Mouse (Mus musculus) left cerebral cortex, postnatal 4 days (tissue): ENCODE measurements around the gene Plekho2. TPM values are rescaled to one million over a fixed set of nuclear protein-coding genes. Genes with fewer than 3 reads are reported as not detected.
A peak's percentile ranks its signal among the peaks of the same experiment; 100 is the strongest.

Experiments
- DNase-seq: peaks from one replicate; pipeline ENCODE4 v3.0.0-alpha.2; 2022
- intact Hi-C: fragments of 180-260 bp; cut with DNase I; formaldehyde crosslinking; loops from one replicate; pipeline ENCODE4 v1.15.1; 2025
- total RNA-seq, 2 experiments: library from RNA; stranded (reverse); gene quantifications; 2 replicates each; pipeline ENCODE4 v1.2.3; 2021

The Plekho2 gene
- total RNA-seq, 2 experiments from 2014 or later, result 6.1 to 7.0 TPM

DNA sequence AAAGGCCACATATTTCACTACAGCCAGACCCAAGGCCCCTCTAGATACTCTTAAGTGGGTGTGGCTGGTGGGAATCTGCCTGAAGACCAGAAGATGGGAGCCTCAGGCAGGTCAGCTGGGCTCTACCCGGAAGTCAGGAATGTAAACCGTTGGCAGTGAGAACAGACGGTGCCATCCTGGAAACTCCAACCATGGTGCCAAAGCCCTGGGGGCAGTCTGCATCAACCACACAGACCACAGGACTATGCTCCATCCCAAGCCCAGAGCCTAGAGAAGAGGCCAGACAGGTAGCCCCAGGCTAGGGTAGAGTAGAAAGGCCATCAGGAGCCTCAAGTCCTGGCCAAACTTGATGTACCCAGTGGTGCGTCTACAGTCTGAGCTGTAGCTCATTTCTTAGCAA, 24.2 kb downstream of the Plekho2 start:
- no peak for DNase-seq
- intact Hi-C loops, result no loop called here

DNA sequence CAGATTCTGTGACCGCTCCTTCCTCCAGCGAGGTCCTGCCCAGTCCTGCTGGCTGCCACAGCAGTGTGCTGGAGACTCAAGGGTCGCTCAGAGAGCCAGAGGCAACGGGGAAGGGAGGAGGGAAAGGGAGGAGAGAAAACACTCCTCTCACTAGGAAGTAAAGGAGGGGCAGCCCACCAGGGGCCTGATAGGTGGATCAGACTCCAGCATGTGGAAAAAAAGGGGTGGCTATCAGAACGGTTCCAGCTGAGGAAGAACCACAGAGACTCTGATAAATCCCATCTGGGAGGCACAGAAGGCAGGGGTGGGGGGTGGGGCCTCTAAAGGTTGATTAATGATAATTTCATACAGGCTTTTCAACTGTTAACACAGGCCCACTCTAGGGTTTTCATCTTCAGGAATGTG, 24.8 kb downstream of the Plekho2 start:
- DNase-seq, result no peak
- intact Hi-C loops, result no loop called here

DNA sequence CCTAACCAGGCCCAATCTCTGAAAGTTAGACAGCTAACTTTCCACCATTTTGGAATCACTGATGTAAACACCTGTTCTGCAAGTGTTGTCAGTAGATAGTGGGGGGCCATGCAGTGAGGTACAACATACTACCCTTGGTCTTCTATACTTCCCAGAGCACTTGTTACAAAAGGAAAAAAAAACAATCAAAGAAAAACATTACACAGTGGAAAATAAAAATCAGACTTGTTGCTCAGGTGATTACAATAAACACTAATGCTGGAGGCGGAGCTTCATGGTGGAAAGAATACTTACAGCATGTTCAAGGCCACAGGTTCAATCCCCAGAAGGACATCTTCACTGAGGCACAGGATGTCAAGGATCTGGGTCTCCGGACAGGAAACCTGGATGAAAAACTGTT, 27.1 kb downstream of the Plekho2 start:
- intact Hi-C loops, result no loop called here
- no peak for DNase-seq

DNA sequence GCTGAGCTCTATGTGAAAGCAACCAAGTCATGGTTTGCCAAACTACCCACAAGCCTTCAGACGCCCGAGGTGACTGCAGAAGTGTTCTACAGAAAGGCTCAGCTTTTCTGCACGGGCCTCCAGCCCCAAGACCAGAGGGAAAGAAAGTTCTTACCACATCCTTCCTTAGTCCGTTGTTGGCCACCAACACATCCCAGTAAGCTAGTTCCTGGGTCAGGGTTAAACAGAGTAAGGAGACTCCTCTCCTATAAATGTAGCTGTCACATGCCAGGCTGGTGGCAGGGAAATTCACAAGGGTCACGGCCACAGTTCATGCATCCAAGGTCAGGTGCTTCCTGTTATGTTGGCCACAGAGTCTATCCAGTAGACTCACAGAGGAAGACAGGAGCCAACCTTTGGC, 27.7 kb downstream of the Plekho2 start:
- intact Hi-C loops, result no loop called here

DNA sequence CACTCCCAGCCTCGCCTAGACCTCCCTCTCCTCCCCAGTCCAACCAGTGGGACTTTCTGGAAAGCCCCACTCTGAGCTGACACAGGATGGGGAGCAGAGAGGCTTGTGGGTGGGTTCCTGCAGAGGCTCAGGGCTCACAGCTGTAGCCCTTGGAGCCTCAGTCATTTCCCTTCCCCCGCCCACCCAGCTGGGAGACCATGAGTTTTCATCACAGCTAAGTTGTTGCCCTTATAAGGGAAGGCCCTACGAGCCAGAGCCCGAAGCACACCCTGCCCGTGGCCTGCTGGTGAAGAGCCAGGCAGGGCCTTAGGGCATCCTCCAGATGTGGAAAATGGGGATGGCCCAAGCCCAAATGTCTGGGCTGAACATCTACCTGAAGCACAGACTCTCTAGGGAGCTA, 28.8 kb downstream of the Plekho2 start:
- intact Hi-C loops, result no loop called here
- DNase-seq, result no peak

More for the DNA sequence above, 27.7 kb downstream of the Plekho2 start:
- no peak for DNase-seq

DNA sequence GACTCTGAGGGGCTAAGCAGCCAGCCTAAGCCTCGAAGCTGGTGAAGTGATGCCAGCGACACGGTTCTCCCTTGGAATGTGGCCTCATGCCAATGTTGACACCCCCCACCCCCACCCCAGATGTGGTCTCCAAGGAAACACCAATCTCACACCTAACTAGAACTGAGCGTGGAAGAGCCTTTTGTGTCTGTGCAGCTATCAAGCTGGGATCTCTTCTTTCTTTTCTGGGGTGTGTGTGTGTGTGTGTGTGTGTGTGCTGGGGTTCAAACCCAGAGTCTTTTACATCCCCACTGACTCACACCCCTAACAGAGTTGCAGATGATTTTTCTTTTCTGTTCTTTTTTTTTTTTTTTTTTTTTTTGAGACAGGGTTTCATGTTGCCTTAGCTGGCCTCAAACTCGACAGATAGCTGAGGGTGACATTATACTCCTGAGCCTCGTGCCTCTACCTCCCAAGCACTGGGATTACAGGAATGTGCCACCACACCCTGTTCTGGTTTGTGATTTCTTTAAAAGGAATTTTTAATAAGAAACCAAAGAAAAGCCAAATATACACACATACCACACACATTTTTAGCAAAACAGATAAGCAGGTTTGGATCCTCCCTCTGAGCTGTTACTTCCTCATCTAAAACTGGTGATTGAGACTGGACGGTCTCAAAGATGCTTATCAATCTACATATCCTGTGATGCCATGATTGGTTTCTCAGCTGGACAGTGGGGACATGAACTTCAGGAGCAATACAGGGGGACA, 29.6 kb downstream of the Plekho2 start:
- DNase-seq, result no peak
- intact Hi-C loops, result no loop called here

- DNase-seq, result no peak
- intact Hi-C loops, result no loop called here
These were observed 30.2 kb downstream of the Plekho2 start for GRCm38 (mm10) chr9:65549643-65550042.

DNA sequence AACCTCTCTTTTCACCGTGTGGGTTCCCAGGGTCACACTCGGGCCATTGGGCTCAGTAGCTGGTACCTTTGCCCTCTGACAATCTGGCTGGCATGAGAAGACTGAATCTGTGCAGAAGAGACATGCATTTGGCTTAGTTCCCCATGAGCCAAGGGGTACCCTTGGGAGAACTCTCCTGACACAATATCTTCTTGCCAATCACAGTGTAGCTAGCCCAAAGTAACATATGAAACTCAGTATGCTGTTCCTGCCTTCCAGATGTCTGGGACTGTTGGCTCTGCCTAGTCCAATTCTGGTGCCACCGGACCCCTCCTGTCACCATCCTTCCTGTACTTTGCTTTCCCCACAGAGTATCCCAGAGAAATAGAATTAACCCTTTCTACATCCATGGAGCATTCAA, 30.7 kb downstream of the Plekho2 start:
- intact Hi-C loops, result no loop called here
- peak; percentile 36 for DNase-seq

DNA sequence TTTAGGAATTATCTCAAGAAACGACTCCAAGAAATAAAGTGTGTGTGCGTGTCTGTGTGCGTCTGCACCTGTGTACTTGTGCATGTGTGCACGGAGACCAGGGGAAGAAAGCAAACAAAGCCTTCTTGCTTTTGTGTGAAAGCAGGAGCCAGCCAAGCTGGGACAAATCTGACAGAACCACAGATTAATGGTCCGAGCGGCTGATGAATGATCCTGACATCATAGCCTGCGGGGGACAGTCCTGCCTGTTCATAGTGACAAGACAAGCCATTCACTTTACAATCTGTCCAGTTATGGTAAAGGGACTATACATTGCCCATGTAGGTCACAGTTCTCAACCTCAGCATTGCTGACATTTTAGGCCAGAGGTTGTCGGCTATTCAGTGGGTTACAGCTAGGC, 31.5 kb downstream of the Plekho2 start:
- intact Hi-C loops, result no loop called here
- no peak for DNase-seq

DNA sequence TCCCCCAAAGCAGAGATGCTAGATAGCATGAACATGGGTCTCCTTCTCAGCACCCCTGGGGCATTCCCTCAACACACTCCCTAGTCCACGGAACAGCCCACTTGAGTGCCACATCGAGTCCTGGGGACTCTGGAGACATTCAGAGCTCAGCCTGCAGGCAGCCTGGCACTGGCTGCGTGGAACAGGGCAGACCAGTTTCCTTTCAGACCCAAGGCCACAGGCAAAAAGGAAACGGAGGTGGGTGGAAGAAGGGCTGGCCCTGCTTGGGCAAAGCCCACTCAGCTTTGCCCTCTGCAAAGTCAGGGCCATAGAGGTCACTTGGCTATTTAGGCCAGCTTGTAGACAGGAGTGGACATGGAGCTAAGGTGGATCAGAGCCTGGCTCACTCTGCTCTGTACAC, 32.0 kb downstream of the Plekho2 start:
- intact Hi-C loops, result no loop called here
- no peak for DNase-seq

- DNase-seq, result no peak
- intact Hi-C loops, result no loop called here
These were observed 32.7 kb downstream of the Plekho2 start for GRCm38 (mm10) chr9:65547111-65547510.

DNA sequence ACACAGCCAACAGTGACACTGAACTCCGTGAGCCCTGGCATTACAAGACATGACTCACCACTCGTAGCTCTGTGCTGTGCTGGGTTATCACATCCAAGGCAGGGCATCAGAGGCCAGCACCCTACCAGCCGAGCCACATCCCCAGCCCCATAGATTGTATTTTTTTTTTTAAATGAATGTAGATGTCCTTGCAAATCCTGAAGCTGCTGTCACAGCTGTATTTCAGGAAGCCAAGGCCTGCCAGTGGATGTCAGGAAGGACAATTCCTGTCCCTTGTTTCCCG, 33.5 kb downstream of the Plekho2 start:
- intact Hi-C loops, result no loop called here

DNA sequence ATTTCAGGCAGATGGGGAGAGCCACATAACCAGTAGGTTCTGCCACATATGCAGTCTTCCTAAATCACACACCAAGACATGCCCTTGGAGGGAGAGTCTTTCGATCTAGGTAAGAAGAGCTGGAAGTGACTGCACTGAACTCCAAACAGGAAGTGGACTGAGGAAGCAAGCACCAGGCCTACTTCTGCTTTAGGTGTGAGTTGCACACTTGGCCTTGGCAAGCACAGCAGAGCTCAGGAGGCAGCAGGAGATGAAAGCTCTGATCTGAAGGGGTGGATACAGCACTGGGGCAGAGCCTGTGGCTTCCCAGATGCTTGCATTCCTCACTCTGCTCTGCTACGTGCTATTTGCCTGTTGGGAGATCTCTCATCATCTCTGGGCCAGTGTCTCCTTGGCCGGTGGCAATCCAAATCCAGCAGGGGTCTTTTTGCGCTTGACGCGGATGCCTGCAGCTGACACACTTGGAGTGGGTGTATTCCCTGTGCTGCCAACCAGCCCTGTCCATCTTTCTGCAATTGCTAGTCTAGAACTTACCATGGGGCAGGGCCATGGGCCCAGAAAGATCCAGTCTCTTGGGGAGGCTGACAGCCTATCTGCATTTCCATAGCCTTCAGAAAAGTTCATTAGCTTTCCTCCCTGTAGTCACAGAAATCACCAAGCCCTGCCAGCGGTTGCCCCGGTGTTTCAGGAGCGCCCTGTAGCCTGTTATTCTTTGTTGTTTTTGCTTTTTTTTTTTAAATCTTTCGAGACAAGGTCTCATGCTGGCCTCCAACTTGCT, 34.0 kb downstream of the Plekho2 start:
- peak; percentile 31 for DNase-seq
- intact Hi-C loops, result no loop called here

More for the DNA sequence above, 33.5 kb downstream of the Plekho2 start:
- DNase-seq, result no peak

DNA sequence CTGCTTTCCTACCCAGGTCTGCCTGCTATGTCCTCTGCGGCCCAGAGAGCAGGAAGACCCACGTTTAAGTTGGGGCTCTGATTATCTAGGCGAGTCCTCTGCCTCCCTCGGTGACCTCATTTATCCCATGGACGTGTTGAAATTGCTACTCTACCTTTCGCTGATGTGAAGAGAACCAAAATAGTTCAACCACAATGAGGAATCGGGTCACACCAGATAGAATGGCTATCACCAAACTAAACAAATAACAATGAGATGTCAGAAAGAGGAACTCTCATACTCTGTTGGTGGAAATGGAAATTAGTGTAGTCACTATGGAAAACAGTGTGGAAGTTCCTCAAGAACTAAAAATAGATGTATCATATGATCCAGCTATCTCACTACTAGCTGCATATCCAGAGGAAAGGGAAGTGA, 37.7 kb downstream of the Plekho2 start:
- DNase-seq, result no peak
- intact Hi-C loops, result no loop called here

GRCm38 (mm10) chr9:65541126-65542068, 38.4 kb downstream of the Plekho2 start:
- no peak for DNase-seq
- intact Hi-C loops, result no loop called here

DNA sequence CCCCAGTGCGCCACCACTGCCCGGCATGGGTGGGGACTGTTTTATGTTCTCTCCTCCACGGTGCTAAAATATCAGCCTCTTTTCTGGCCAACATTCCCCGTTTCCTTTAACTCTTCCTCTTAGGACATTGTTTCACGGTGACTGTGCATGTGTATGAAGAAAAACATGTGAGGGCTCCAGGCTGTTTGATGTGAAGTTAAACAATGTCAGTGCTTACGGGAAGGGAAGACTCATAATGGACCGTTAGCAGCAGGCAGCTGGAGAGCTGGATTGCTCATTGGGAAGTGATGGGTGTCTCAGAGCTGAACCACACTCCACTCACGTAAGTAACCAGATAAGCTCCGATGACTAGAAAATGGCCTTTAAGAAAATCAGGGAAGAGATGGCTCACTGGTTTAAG, 40.1 kb downstream of the Plekho2 start:
- DNase-seq, result no peak
- intact Hi-C loops, result no loop called here

DNA sequence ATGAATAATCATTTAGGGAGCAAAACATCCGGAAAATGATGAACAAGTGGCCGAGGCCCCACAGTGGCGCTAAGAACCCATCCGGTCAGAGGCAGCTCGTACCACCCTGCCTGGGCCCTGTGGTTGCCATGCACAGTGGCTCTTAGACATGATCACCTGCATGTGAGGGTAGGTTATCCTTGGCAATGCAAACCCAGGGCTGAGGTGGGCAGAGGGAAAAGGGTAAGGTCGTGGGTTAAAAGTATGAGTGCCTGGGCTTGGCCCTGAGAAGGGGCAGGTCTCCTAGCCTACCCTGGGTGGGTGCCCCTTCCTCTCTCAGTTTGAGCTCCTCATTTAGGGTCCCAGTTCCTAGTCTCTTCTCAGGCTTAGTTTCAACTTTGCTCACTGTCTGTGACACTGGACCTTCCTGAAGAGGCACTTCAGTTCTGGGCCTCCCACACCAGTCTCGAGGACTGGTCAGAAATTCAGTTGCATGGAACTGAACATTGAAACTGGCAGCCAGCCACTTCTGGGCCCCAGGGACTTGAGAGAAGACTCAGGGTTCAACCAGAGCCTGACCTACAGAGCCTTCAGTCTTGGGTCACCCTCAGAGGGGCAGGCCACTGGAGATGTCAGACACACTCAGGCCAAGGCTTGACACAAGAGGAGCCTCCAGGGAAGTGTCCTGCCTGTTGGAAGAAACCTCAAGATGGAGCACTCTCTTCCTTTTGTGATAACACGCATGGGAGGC, 41.8 kb downstream of the Plekho2 start:
- DNase-seq, result no peak
- intact Hi-C loops, result no loop called here

- intact Hi-C loops, result no loop called here
- DNase-seq, result no peak
These were observed 43.3 kb downstream of the Plekho2 start for GRCm38 (mm10) chr9:65536491-65536890.

- no peak for DNase-seq
- intact Hi-C loops, result no loop called here
These were observed 43.9 kb downstream of the Plekho2 start for GRCm38 (mm10) chr9:65535789-65536469.

- DNase-seq, result no peak
These were observed 44.6 kb downstream of the Plekho2 start for GRCm38 (mm10) chr9:65535191-65535722.

More at GRCm38 (mm10) chr9:65535191-65535722, 44.6 kb downstream of the Plekho2 start:
- intact Hi-C loops, result no loop called here
